Mouse (Mus musculus) 3T3-L1 (cell line): ENCODE data around the gene Cfap44.
"Not testable (repeated sequence)": the region's sequence is repeated elsewhere in the genome, so short reads cannot be mapped to it uniquely, and the experiment has no call there.

Source experiments
- DNase-seq: peaks from one replicate; pipeline ENCODE4 v3.0.0-alpha.2; 2015; ENCODE audit warnings: low read depth, low spot score

Gene Cfap44

GRCm38 (mm10) chr16:44428456-44428855, 33.9 kb downstream of the Cfap44 start:
- no peak for DNase-seq

GRCm38 (mm10) chr16:44430021-44430420, 35.4 kb downstream of the Cfap44 start:
- DNase-seq: no peak

- no peak for DNase-seq
Measured at GRCm38 (mm10) chr16:44434931-44435330, 40.3 kb downstream of the Cfap44 start.

GRCm38 (mm10) chr16:44435481-44435880, 40.9 kb downstream of the Cfap44 start:
- DNase-seq: peak; percentile 48

GRCm38 (mm10) chr16:44441913-44442312, 47.3 kb downstream of the Cfap44 start:
- not testable (repeated sequence) for DNase-seq

GRCm38 (mm10) chr16:44457858-44458257, 63.3 kb downstream of the Cfap44 start:
- DNase-seq: no peak

- DNase-seq: no peak
Measured at GRCm38 (mm10) chr16:44458826-44459225, 64.2 kb downstream of the Cfap44 start.

- no peak for DNase-seq
Measured at GRCm38 (mm10) chr16:44460922-44461321, 66.3 kb downstream of the Cfap44 start.

- no peak for DNase-seq
Measured at GRCm38 (mm10) chr16:44475281-44475680, 80.7 kb downstream of the Cfap44 start.

- no peak for DNase-seq
Measured at GRCm38 (mm10) chr16:44475682-44476375, 81.2 kb downstream of the Cfap44 start.

- no peak for DNase-seq
Measured at GRCm38 (mm10) chr16:44478767-44479166, 84.2 kb downstream of the Cfap44 start.

- DNase-seq: no peak
Measured at GRCm38 (mm10) chr16:44479852-44480251, 85.3 kb downstream of the Cfap44 start.

- DNase-seq: peak; percentile 62
Measured at GRCm38 (mm10) chr16:44480616-44481015, 86.0 kb downstream of the Cfap44 start.

GRCm38 (mm10) chr16:44481599-44482593, 87.3 kb downstream of the Cfap44 start:
- DNase-seq: no peak

GRCm38 (mm10) chr16:44484079-44484478, 89.5 kb downstream of the Cfap44 start:
- peak; percentile 94 for DNase-seq

- peak; percentile 74 for DNase-seq
Measured at GRCm38 (mm10) chr16:44484831-44485230, 90.2 kb downstream of the Cfap44 start.

GRCm38 (mm10) chr16:44485691-44486090, 91.1 kb downstream of the Cfap44 start:
- DNase-seq: no peak

- no peak for DNase-seq
Measured at GRCm38 (mm10) chr16:44486612-44487011, 92.0 kb downstream of the Cfap44 start.

GRCm38 (mm10) chr16:44487194-44487593, 92.6 kb downstream of the Cfap44 start:
- no peak for DNase-seq

- no peak for DNase-seq
Measured at GRCm38 (mm10) chr16:44491051-44491450, 96.5 kb downstream of the Cfap44 start.

GRCm38 (mm10) chr16:44492151-44492550, 97.6 kb downstream of the Cfap44 start:
- no peak for DNase-seq

- DNase-seq: no peak
Measured at GRCm38 (mm10) chr16:44492706-44493105, 98.1 kb downstream of the Cfap44 start.
